20 mouse cellular contexts compared by ENCODE assay signal in the genomic region with DNA sequence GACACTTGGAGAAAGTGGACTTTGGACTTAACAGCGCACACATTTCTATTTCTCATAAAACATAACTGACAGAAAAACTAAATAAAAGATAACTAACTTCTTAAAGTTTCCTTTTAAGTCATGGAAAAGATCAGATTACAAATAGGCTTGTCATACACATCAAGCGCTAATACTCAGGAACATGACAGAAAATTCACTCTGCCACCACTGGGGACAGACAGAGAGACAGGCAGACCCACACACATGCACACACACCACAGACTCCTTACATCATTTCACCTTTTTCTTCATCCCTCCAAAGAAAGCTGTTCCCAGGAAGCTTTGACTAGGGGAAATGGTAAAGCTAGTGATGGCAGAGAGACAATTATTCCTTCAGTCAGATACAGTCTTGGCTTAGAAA. TPM values are rescaled to one million over a fixed set of nuclear protein-coding genes. Genes with fewer than 3 reads are reported as not detected.
DNase-seq lines count a peak whose midpoint lies in the region; ATAC-seq and TF ChIP-seq lines count a peak whose summit lies in the region.
"Had no signal": no experiment of that assay in that cellular context is flagged by ENCODE, and none has a peak within 500 bp of the region (broad histone marks: within the 10 kb centered on the region; RNA-seq: fewer than 3 reads in every experiment).

No protein-coding gene starts in this region.

- H3K36me3 ChIP-seq in heart, adult 2 months (ENCODE audit: control insufficient read depth, insufficient read depth, low read length) = peaks cover 40% of the 10 kb centered on the region
- H3K36me3 ChIP-seq in kidney, postnatal 0 days (ENCODE audit: insufficient read depth, low read length) = no peaks in the 10 kb centered on the region
- H3K36me3 ChIP-seq in kidney, embryonic 15.5 days = no peaks in the 10 kb centered on the region
- no peaks in the 10 kb centered on the region for H3K36me3 ChIP-seq in lung, postnatal 0 days (ENCODE audit: insufficient read depth, low read length)
- H3K36me3 ChIP-seq: forebrain, embryonic 10.5 days; heart, embryonic 15.5 days; limb, embryonic 13.5 days; liver, embryonic 13.5 days had no signal

- H3K4me2 ChIP-seq in kidney, postnatal 0 days (ENCODE audit: low read length) = no peak overlapping the region
- H3K4me2 ChIP-seq in kidney, embryonic 15.5 days = no peak overlapping the region
- H3K4me2 ChIP-seq in lung, postnatal 0 days (replicated peaks; ENCODE audit: low read depth, low read length) = no peak overlapping the region
- H3K4me2 ChIP-seq: heart, embryonic 15.5 days; limb, embryonic 13.5 days; liver, embryonic 13.5 days had no signal

- DNase-seq in heart, adult 2 months = no peak
- no peak for DNase-seq in heart, adult 8-10 months (ENCODE audit: low spot score)
- no peak for DNase-seq in kidney, postnatal 0 days (ENCODE audit: low spot score)
- DNase-seq in lung, postnatal 0 days (ENCODE audit: low spot score) = no peak
- no peak for DNase-seq in lung, postnatal 25 days (ENCODE audit: low spot score)
- no peak for DNase-seq in urinary bladder, postnatal 4 days (ENCODE audit: low spot score in 2 of 2)
- DNase-seq: adrenal gland, postnatal 36 days; cerebellum, adult 11 months; cerebellum, adult 9-11 months; kidney, adult 11 months; kidney, postnatal 10 days; layer of hippocampus, postnatal 36 days; liver, embryonic 13.5 days; midbrain, embryonic 14.5 days had no signal

- no peak for TF ChIP-seq POLR2A in heart, adult 2 months (IDR thresholded peaks at IDR 0.05; ENCODE audit: insufficient read depth, low read depth, low read length)

- H3K27ac ChIP-seq in heart, adult 2 months = peak overlapping the region; percentile 26; the same call in 1 of the 2 replicates
- H3K27ac ChIP-seq in kidney, postnatal 0 days = no peak overlapping the region
- no peak overlapping the region for H3K27ac ChIP-seq in kidney, embryonic 15.5 days
- H3K27ac ChIP-seq in lung, postnatal 0 days (ENCODE audit: low read length) = no peak overlapping the region
- H3K27ac ChIP-seq: forebrain, embryonic 10.5 days; limb, embryonic 13.5 days; liver, embryonic 13.5 days had no signal

- intact Hi-C loops in heart, adult 2 months (cut with DNase I) = loop anchor here (5.0 kb wide), 1 partner anchor 93 kb away; no protein-coding TSS in a partner anchor

- 90% methylated on average over 2 of the region's 2 CpGs for WGBS in heart, adult 2 months
- 87% methylated on average over 2 of the region's 2 CpGs for WGBS in kidney, postnatal 0 days
- 90% methylated on average over 2 of the region's 2 CpGs for WGBS in kidney, embryonic 15.5 days
- WGBS in lung, postnatal 0 days = 69% methylated on average over 2 of the region's 2 CpGs

- no peak overlapping the region; the same call in 1 of the 2 replicates for H3K4me3 ChIP-seq in heart, adult 2 months
- no peak overlapping the region for H3K4me3 ChIP-seq in kidney, postnatal 0 days (replicated peaks; ENCODE audit: low read depth, low read length)
- no peak overlapping the region for H3K4me3 ChIP-seq in kidney, embryonic 15.5 days (replicated peaks)
- H3K4me3 ChIP-seq in lung, postnatal 0 days (ENCODE audit: low read depth, low read length) = no peak overlapping the region
- H3K4me3 ChIP-seq: forebrain, embryonic 10.5 days; heart, embryonic 15.5 days; limb, embryonic 13.5 days; liver, embryonic 13.5 days; megakaryocyte, embryonic 14.5 days had no signal

- no peak overlapping the region for H3K9ac ChIP-seq in heart, adult 2 months (ENCODE audit: low read depth, low read length)
- H3K9ac ChIP-seq in kidney, postnatal 0 days (ENCODE audit: low read depth, low read length) = no peak overlapping the region
- H3K9ac ChIP-seq in kidney, embryonic 15.5 days = no peak overlapping the region
- no peak overlapping the region for H3K9ac ChIP-seq in lung, postnatal 0 days (replicated peaks; ENCODE audit: low read depth)
- H3K9ac ChIP-seq: heart, embryonic 15.5 days; limb, embryonic 13.5 days; liver, embryonic 13.5 days had no signal

- peak; percentile 54 for TF ChIP-seq CTCF in heart, adult 2 months (IDR thresholded peaks at IDR 0.05)
- TF ChIP-seq CTCF in kidney, postnatal 0 days (IDR thresholded peaks at IDR 0.05; ENCODE audit: low read depth) = peak; percentile 34; the same call in 1 of the 2 replicates
- peak; percentile 53 for TF ChIP-seq CTCF in lung, postnatal 0 days (IDR thresholded peaks at IDR 0.05)

- H3K4me1 ChIP-seq in heart, adult 2 months (ENCODE audit: control insufficient read depth, insufficient read depth, low read length) = peaks cover 14% of the 10 kb centered on the region
- peaks cover 5% of the 10 kb centered on the region for H3K4me1 ChIP-seq in kidney, postnatal 0 days (replicated peaks; ENCODE audit: insufficient read depth, low read length)
- peaks cover 35% of the 10 kb centered on the region for H3K4me1 ChIP-seq in kidney, embryonic 15.5 days
- peaks cover 4% of the 10 kb centered on the region; the same call in 1 of the 2 replicates for H3K4me1 ChIP-seq in lung, postnatal 0 days (ENCODE audit: insufficient read depth, low read depth, low read length)

- peaks cover 4% of the 10 kb centered on the region; the same call in 1 of the 2 replicates for H3K79me2 ChIP-seq in heart, adult 2 months (replicated peaks; ENCODE audit: control insufficient read depth, insufficient read depth, low read length)

- no peak for TF ChIP-seq EP300 in heart, adult 2 months (IDR thresholded peaks at IDR 0.05; ENCODE audit: insufficient read depth, low read depth, low read length)
- no peak for TF ChIP-seq EP300 in lung, postnatal 0 days (IDR thresholded peaks at IDR 0.05)

- no peaks in the 10 kb centered on the region for H3K9me3 ChIP-seq in kidney, postnatal 0 days (replicated peaks; ENCODE audit: low read length)
- H3K9me3 ChIP-seq in kidney, embryonic 15.5 days (replicated peaks) = no peaks in the 10 kb centered on the region
- no peaks in the 10 kb centered on the region for H3K9me3 ChIP-seq in lung, postnatal 0 days (ENCODE audit: low read length)
- H3K9me3 ChIP-seq: forebrain, embryonic 10.5 days; heart, embryonic 15.5 days; limb, embryonic 13.5 days; liver, embryonic 13.5 days; megakaryocyte, embryonic 14.5 days had no signal

- H3K27me3 ChIP-seq in heart, adult 2 months (ENCODE audit: control insufficient read depth, insufficient read depth, low read length) = no peaks in the 10 kb centered on the region
- no peaks in the 10 kb centered on the region for H3K27me3 ChIP-seq in kidney, postnatal 0 days (ENCODE audit: insufficient read depth, low read length)
- no peaks in the 10 kb centered on the region for H3K27me3 ChIP-seq in kidney, embryonic 15.5 days
- H3K27me3 ChIP-seq in lung, postnatal 0 days (replicated peaks; ENCODE audit: insufficient read depth, low read length) = no peaks in the 10 kb centered on the region
- H3K27me3 ChIP-seq: heart, embryonic 15.5 days; limb, embryonic 13.5 days had no signal

- ATAC-seq in kidney, postnatal 0 days (replicated peaks; ENCODE audit: low FRiP score, low read depth) = no peak
- ATAC-seq in kidney, embryonic 15.5 days (replicated peaks; ENCODE audit: low FRiP score) = no peak
- no peak for ATAC-seq in lung, postnatal 0 days
- ATAC-seq: hindbrain, embryonic 16.5 days had no signal

RNA-seq across cellular contexts. Expression of a gene that starts 5.4 kb away (rescaled TPM):
- total RNA-seq in heart, adult 2 months (2021) = 10 to 100 TPM; 15.6 to 18.0 TPM
- polyA plus RNA-seq in heart, adult 2 months (2012; rRNA removed) = 16.1 and 16.5 TPM in 2 replicates
- 10 to 100 TPM; 14.1 to 19.2 (median 17.9) TPM for total RNA-seq in heart, adult 8-10 months (2022)
- 8.4 and 9.9 TPM in 2 replicates for polyA plus RNA-seq in kidney, postnatal 0 days (2015; fragmentation: Nextera tagmentation; extraction: Ambion mirVana)
- polyA plus RNA-seq in kidney, embryonic 15.5 days (2015; fragmentation: Nextera tagmentation; extraction: Ambion mirVana) = 5.7 and 6.5 TPM in 2 replicates
- polyA plus RNA-seq in lung, postnatal 0 days (2015; fragmentation: Nextera tagmentation; extraction: Ambion mirVana) = 5.4 and 5.9 TPM in 2 replicates

RNA-seq across cellular contexts. Expression of a gene that starts 6.3 kb away (rescaled TPM):
- total RNA-seq in heart, adult 2 months (2021) = 10 to 100 TPM in 1 of 2 experiments, 1 to 10 TPM in 1; 7.8 to 10.5 TPM
- 0.64 and 2.4 TPM in 2 replicates for polyA plus RNA-seq in heart, adult 2 months (2012; rRNA removed)
- 10 to 100 TPM in 1 of 4 experiments, 1 to 10 TPM in 3; 7.6 to 12.9 (median 9.2) TPM for total RNA-seq in heart, adult 8-10 months (2022)
- polyA plus RNA-seq in kidney, postnatal 0 days (2015; fragmentation: Nextera tagmentation; extraction: Ambion mirVana) = 12.1 and 15.3 TPM in 2 replicates
- polyA plus RNA-seq in kidney, embryonic 15.5 days (2015; fragmentation: Nextera tagmentation; extraction: Ambion mirVana) = 7.0 and 9.2 TPM in 2 replicates
- 8.7 and 8.9 TPM in 2 replicates for polyA plus RNA-seq in lung, postnatal 0 days (2015; fragmentation: Nextera tagmentation; extraction: Ambion mirVana)

RNA-seq across cellular contexts. Expression of a gene that starts 6.4 kb away (rescaled TPM):
- total RNA-seq in heart, adult 2 months (2021) = 10 to 100 TPM; 34.8 TPM
- polyA plus RNA-seq in heart, adult 2 months (2012; rRNA removed) = 6.8 and 14.0 TPM in 2 replicates
- 10 to 100 TPM; 24.4 to 34.2 (median 33.7) TPM for total RNA-seq in heart, adult 8-10 months (2022)
- 27.1 and 29.4 TPM in 2 replicates for polyA plus RNA-seq in kidney, postnatal 0 days (2015; fragmentation: Nextera tagmentation; extraction: Ambion mirVana)
- polyA plus RNA-seq in kidney, embryonic 15.5 days (2015; fragmentation: Nextera tagmentation; extraction: Ambion mirVana) = 23.0 and 26.8 TPM in 2 replicates
- polyA plus RNA-seq in lung, postnatal 0 days (2015; fragmentation: Nextera tagmentation; extraction: Ambion mirVana) = 22.0 and 30.1 TPM in 2 replicates
